ENCODE assay signal across 28 mouse cellular contexts in the genomic region with DNA sequence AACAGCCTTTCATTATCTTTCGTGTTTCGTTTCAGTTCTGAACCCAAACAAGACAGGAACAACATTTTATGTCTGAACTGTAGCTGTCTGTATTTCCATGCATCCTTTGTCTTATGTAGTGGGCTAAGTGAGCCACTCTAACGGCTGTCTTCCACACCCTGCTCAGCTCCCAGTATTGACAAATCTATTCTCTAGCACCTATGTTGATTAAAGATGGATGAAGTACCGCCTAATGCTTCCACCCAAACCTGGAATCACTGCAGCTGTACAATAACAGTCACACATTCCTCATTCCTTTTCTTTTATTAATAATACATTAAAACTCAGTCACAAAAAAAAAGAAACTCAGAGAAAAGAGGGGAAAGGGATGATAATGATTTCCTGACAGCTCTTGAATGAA.
DNase-seq lines count a peak whose midpoint lies in the region; ATAC-seq and TF ChIP-seq lines count a peak whose summit lies in the region.
"Had no signal": no experiment of that assay in that cellular context is flagged by ENCODE, and none has a peak within 500 bp of the region (broad histone marks: within the 10 kb centered on the region; RNA-seq: fewer than 3 reads in every experiment).

No protein-coding gene starts in this region.

- H3K9ac ChIP-seq in midbrain, embryonic 13.5 days (replicated peaks) = no peak overlapping the region
- no peak overlapping the region for H3K9ac ChIP-seq in midbrain, embryonic 15.5 days
- no peak overlapping the region for H3K9ac ChIP-seq in midbrain, embryonic 11.5 days (ENCODE audit: low read length)
- H3K9ac ChIP-seq: embryonic facial prominence, embryonic 13.5 days; embryonic facial prominence, embryonic 15.5 days; forebrain, embryonic 13.5 days; forebrain, embryonic 15.5 days; forebrain, postnatal 0 days had no signal

- no peak overlapping the region for H3K4me2 ChIP-seq in midbrain, embryonic 13.5 days (replicated peaks)
- no peak overlapping the region for H3K4me2 ChIP-seq in midbrain, embryonic 15.5 days
- H3K4me2 ChIP-seq in midbrain, embryonic 11.5 days = no peak overlapping the region
- H3K4me2 ChIP-seq: embryonic facial prominence, embryonic 13.5 days; embryonic facial prominence, embryonic 15.5 days; forebrain, embryonic 13.5 days; forebrain, embryonic 15.5 days had no signal

- no peak for TF ChIP-seq POLR2A in brain, embryonic 14.5 days (IDR thresholded peaks at IDR 0.05; ENCODE audit: borderline replicate concordance, extremely low read depth, insufficient read depth, insufficient read length, poor library complexity, severe bottlenecking)

- no peaks in the 10 kb centered on the region for H3K4me1 ChIP-seq in midbrain, embryonic 13.5 days (replicated peaks)
- no peaks in the 10 kb centered on the region for H3K4me1 ChIP-seq in midbrain, embryonic 10.5 days
- no peaks in the 10 kb centered on the region for H3K4me1 ChIP-seq in midbrain, embryonic 15.5 days
- no peaks in the 10 kb centered on the region for H3K4me1 ChIP-seq in midbrain, embryonic 11.5 days (ENCODE audit: control insufficient read depth, insufficient read depth, low read length)
- H3K4me1 ChIP-seq: embryonic facial prominence, embryonic 13.5 days; embryonic facial prominence, embryonic 15.5 days; forebrain, embryonic 13.5 days; forebrain, embryonic 15.5 days had no signal

- TF ChIP-seq CTCF in brain, embryonic 14.5 days (IDR thresholded peaks at IDR 0.05; ENCODE audit: borderline replicate concordance, extremely low read depth, insufficient read depth, insufficient read length) = no peak

- no peaks in the 10 kb centered on the region for H3K36me3 ChIP-seq in midbrain, embryonic 13.5 days
- no peaks in the 10 kb centered on the region for H3K36me3 ChIP-seq in midbrain, embryonic 10.5 days
- H3K36me3 ChIP-seq in midbrain, embryonic 15.5 days (replicated peaks) = no peaks in the 10 kb centered on the region
- no peaks in the 10 kb centered on the region for H3K36me3 ChIP-seq in midbrain, embryonic 11.5 days (ENCODE audit: control insufficient read depth, insufficient read depth, low read length)
- H3K36me3 ChIP-seq: embryonic facial prominence, embryonic 13.5 days; embryonic facial prominence, embryonic 15.5 days; forebrain, embryonic 15.5 days; G1E had no signal

- peak; percentile 60; the same call in 1 of the 2 replicates for ATAC-seq in midbrain, embryonic 13.5 days
- peak; percentile 72; the same call in 1 of the 2 replicates for ATAC-seq in midbrain, embryonic 15.5 days (replicated peaks)
- ATAC-seq in midbrain, embryonic 11.5 days (ENCODE audit: low FRiP score) = no peak
- no peak for ATAC-seq in erythroid progenitor cell, adult 5-6 weeks (replicated peaks; ENCODE audit: low FRiP score, poor library complexity, severe bottlenecking)
- ATAC-seq: activated CD4-positive, CD25-positive, alpha-beta regulatory T cell, adult 4 months; CD4-positive, CD25-positive, alpha-beta regulatory T cell, adult 4 months; forebrain, embryonic 13.5 days; forebrain, embryonic 15.5 days; forebrain, postnatal 0 days; Patski had no signal

- DNase-seq in midbrain, embryonic 10.5 days (ENCODE audit: low spot score) = no peak
- no peak for DNase-seq in midbrain, embryonic 11.5 days (ENCODE audit: low spot score, missing footprints)
- DNase-seq in brain, embryonic 14.5 days (ENCODE audit: low read depth) = peak; percentile 25
- DNase-seq: adrenal gland, adult 8-10 months; adrenal gland, postnatal 14 days; adrenal gland, postnatal 36 days; B cell, adult 2 months; cerebellum, adult 11 months; cerebellum, adult 18-20 months; cerebellum, adult 8-10 months; cerebellum, adult 9-11 months; cerebellum, postnatal 14 days; cerebellum, postnatal 36 days; embryo, embryonic 11 days; forebrain, postnatal 0 days had no signal

- no peak overlapping the region for H3K4me3 ChIP-seq in midbrain, embryonic 13.5 days (replicated peaks)
- H3K4me3 ChIP-seq in midbrain, embryonic 10.5 days = no peak overlapping the region
- H3K4me3 ChIP-seq in midbrain, embryonic 15.5 days = no peak overlapping the region
- H3K4me3 ChIP-seq in midbrain, embryonic 11.5 days (ENCODE audit: low read depth, low read length) = no peak overlapping the region
- H3K4me3 ChIP-seq: embryonic facial prominence, embryonic 13.5 days; embryonic facial prominence, embryonic 15.5 days; erythroblast, embryonic 14.5 days; forebrain, embryonic 13.5 days; forebrain, embryonic 15.5 days had no signal

- no peaks in the 10 kb centered on the region for H3K9me3 ChIP-seq in midbrain, embryonic 13.5 days
- no peaks in the 10 kb centered on the region for H3K9me3 ChIP-seq in midbrain, embryonic 10.5 days (replicated peaks)
- no peaks in the 10 kb centered on the region for H3K9me3 ChIP-seq in midbrain, embryonic 15.5 days
- H3K9me3 ChIP-seq in midbrain, embryonic 11.5 days (ENCODE audit: control insufficient read depth, low read length) = no peaks in the 10 kb centered on the region
- H3K9me3 ChIP-seq: embryonic facial prominence, embryonic 13.5 days; embryonic facial prominence, embryonic 15.5 days; forebrain, embryonic 13.5 days; forebrain, embryonic 15.5 days; G1E had no signal

- H3K27ac ChIP-seq in midbrain, embryonic 13.5 days = no peak overlapping the region
- H3K27ac ChIP-seq in midbrain, embryonic 10.5 days (replicated peaks) = no peak overlapping the region
- H3K27ac ChIP-seq in midbrain, embryonic 15.5 days = no peak overlapping the region
- no peak overlapping the region for H3K27ac ChIP-seq in midbrain, embryonic 11.5 days (ENCODE audit: low read depth, low read length)
- H3K27ac ChIP-seq: embryonic facial prominence, embryonic 13.5 days; embryonic facial prominence, embryonic 15.5 days; forebrain, embryonic 13.5 days; forebrain, embryonic 15.5 days had no signal

- H3K27me3 ChIP-seq in midbrain, embryonic 13.5 days = no peaks in the 10 kb centered on the region
- H3K27me3 ChIP-seq in midbrain, embryonic 10.5 days (ENCODE audit: low read depth, poor library complexity, severe bottlenecking) = no peaks in the 10 kb centered on the region
- H3K27me3 ChIP-seq in midbrain, embryonic 15.5 days (replicated peaks) = no peaks in the 10 kb centered on the region
- no peaks in the 10 kb centered on the region for H3K27me3 ChIP-seq in midbrain, embryonic 11.5 days (ENCODE audit: control insufficient read depth, insufficient read depth, low read length)
- H3K27me3 ChIP-seq: CH12.LX; embryonic facial prominence, embryonic 13.5 days; embryonic facial prominence, embryonic 15.5 days; forebrain, embryonic 13.5 days; forebrain, embryonic 15.5 days had no signal

- WGBS in midbrain, embryonic 13.5 days = 74% methylated on average over 4 of the region's 4 CpGs
- 84% methylated on average over 4 of the region's 4 CpGs for WGBS in midbrain, embryonic 10.5 days
- WGBS in midbrain, embryonic 15.5 days = 76% methylated on average over 4 of the region's 4 CpGs
- WGBS in midbrain, embryonic 11.5 days = 86% methylated on average over 4 of the region's 4 CpGs

Comparison
In these comparisons a context has a peak if more than half of its experiments do, and no peak if none do; other contexts are left out.
1. ATAC-seq: peak in midbrain, embryonic 13.5 days (single experiment) and midbrain, embryonic 15.5 days (single experiment); none in midbrain, embryonic 11.5 days (single experiment) and erythroid progenitor cell, adult 5-6 weeks (single experiment).